Mouse (Mus musculus): ENCODE measurements around the gene Sept12. TPM values are rescaled to one million over a fixed set of nuclear protein-coding genes. Genes with fewer than 3 reads are reported as not detected.

The Sept12 gene
- not detected in 2 replicates for polyA plus RNA-seq (2012; rRNA removed; ENCODE audit: low replicate concordance)

GRCm38 (mm10) chr16:4997553-4997952 is at the start of gene Sept12:
Gene Sept12, minus strand, starts transcription at chr16:4997852.

DNA sequence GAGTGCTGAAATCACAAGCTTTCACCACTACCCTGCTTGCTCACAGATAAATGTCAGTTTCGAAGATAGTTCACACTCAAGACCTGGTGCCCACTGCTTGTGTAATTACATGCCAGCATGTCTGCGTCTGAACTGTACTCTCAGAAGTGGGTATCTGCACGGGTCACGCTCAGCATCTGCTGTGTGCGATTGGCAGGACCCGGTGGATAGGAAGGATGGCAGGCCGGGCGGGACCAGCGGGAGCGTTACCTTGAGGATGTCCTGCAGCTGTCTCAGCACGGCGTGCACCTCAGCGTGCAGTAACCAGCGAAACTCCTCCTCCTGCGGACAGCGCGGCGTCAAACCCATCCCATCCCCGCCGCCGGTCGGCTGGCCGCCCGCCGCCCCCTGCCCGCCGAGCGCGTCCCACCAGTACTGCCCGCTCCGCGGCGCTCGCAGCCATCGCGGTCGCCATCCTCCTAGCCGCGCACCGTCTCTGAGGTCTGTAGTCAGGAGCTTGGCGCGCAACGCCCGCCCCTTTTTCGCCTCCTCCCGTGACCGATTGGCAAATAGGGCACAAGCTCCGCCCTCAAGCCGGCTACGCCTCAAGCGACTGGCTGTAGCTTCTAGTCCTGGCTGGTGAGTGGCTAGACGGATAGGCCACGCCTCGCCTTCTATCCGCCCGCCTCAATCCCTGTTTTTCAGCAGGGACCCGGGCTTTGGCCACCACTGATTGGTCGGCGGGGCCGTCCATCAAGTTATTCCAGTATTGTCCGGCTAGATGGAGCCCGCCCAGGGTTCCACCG is 15.6 kb upstream of the Sept12 start, which contains the start of gene Rogdi:
Gene Rogdi, minus strand, starts transcription at position 500 of the 785 bp plus-strand sequence.

DNA sequence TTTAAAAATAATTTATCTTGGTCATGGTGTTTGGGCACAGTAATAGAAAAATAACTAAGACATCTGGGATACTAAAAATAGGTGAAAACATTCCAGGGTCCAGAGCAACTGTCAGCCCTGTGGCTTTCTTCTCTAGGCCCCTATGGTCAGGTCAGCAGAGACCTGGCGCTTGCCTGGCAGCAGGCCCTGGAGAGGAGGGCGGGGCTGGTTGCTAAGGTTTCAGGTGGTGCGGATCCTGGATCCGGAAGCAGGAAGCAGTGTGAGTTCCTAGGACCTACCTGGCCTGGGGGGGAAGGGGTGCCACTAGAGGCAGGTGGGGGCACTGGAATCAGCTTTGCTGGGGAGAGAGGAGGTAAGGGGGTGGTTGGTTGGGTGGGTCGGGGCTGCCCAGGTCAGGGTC is 9.4 kb upstream of the Sept12 start, which contains the start of gene Smim22:
Gene Smim22, plus strand, starts transcription at position 222 of the 400 bp plus-strand sequence.

DNA sequence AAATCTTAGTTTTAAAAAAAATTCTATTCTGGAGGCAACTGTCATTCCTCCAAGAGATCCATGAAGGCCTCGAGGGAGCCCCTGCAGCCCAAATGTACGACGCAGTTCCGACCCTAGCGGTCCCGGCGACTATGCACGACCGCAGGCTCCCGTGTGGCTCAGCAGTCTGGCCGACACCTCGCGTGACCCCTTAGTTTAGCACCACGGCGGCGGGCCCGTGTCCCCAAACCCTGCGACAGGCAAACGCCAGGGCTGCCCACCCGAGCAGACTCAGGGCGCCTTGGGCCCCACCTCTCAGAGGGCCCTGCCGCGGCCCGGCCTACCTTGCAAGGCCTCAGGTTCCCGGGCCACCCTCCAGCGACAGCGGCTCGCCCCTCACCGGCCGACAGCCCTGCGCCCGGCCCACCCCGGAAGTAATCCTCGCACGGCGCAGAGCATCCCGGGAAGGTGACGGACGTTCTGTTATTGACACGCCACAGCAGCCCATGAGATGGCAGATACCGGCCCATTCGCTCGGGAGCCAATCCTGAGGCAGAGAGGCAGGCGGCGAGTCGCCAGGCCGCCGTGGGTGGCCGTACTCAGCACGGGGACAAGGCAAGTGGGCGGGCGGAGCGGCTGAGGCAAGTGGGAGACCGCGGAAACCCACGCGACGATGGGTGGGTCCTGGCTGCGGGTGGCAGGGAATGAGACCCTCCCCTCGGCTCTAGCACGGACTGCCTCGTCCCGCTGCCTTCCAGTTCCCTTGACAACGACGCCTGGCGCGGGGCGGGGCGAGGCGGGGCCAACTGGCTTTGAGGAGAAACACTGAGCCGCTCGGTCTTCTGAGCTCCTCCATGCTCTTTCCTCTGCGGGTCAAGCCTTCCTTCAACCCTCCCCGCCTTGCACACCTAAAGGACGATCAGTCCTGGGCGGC is 33.6 kb downstream of the Sept12 start, which contains the start of gene Anks3:
Gene Anks3, minus strand, starts transcription at position 409 of the 913 bp plus-strand sequence.

GRCm38 (mm10) chr16:4938461-4938860 is 59.2 kb downstream of the Sept12 start, which contains the start of gene Nudt16l1:
Gene Nudt16l1, plus strand, starts transcription at chr16:4938761.

Other genes with a start within 250 kb of the Sept12 start
- gene Cdip1, start 207.6 kb downstream of the Sept12 start, polyA plus RNA-seq (2012; rRNA removed; ENCODE audit: low replicate concordance): 88.3 and 114 TPM in 2 replicates
- gene 4930562C15Rik, start 162.4 kb downstream of the Sept12 start, polyA plus RNA-seq (2012; rRNA removed; ENCODE audit: low replicate concordance): not detected in 2 replicates
- 50.1 and 59.8 TPM in 2 replicates for gene Ubald1, start 117.5 kb downstream of the Sept12 start, polyA plus RNA-seq (2012; rRNA removed; ENCODE audit: low replicate concordance)
- gene Mgrn1, start 111.6 kb downstream of the Sept12 start, polyA plus RNA-seq (2012; rRNA removed; ENCODE audit: low replicate concordance): 152 and 171 TPM in 2 replicates
- 111 and 113 TPM in 2 replicates for gene Nudt16l1, start 59.1 kb downstream of the Sept12 start, polyA plus RNA-seq (2012; rRNA removed; ENCODE audit: low replicate concordance)
- 41.0 and 73.9 TPM in 2 replicates for gene Anks3, start 33.6 kb downstream of the Sept12 start, polyA plus RNA-seq (2012; rRNA removed; ENCODE audit: low replicate concordance)
- 20.9 TPM in 1 of 2 replicates, not detected in the other for gene Smim22, start 9.4 kb upstream of the Sept12 start, polyA plus RNA-seq (2012; rRNA removed; ENCODE audit: low replicate concordance)
- 94.1 and 95.1 TPM in 2 replicates for gene Rogdi, start 15.7 kb upstream of the Sept12 start, polyA plus RNA-seq (2012; rRNA removed; ENCODE audit: low replicate concordance)
- gene Glyr1, start 52.0 kb upstream of the Sept12 start, polyA plus RNA-seq (2012; rRNA removed; ENCODE audit: low replicate concordance): 71.6 and 83.7 TPM in 2 replicates
- gene Ubn1, start 52.2 kb upstream of the Sept12 start, polyA plus RNA-seq (2012; rRNA removed; ENCODE audit: low replicate concordance): 34.5 and 48.9 TPM in 2 replicates
- gene Ppl, start 134.6 kb upstream of the Sept12 start, polyA plus RNA-seq (2012; rRNA removed; ENCODE audit: low replicate concordance): 0.59 and 4.5 TPM in 2 replicates
- gene Sec14l5, start 149.3 kb upstream of the Sept12 start, polyA plus RNA-seq (2012; rRNA removed; ENCODE audit: low replicate concordance): 0.23 and 0.49 TPM in 2 replicates
- gene Nagpa, start 206.2 kb upstream of the Sept12 start, polyA plus RNA-seq (2012; rRNA removed; ENCODE audit: low replicate concordance): 41.9 and 44.5 TPM in 2 replicates
- gene AU021092, start 224.4 kb upstream of the Sept12 start, polyA plus RNA-seq (2012; rRNA removed; ENCODE audit: low replicate concordance): 11.5 and 39.4 TPM in 2 replicates
- gene Alg1, start 235.8 kb upstream of the Sept12 start, polyA plus RNA-seq (2012; rRNA removed; ENCODE audit: low replicate concordance): 58.4 and 69.8 TPM in 2 replicates